Mouse (Mus musculus) layer of hippocampus, postnatal 36 days (tissue): ENCODE measurements around the gene Gng10. TPM values are rescaled to one million over a fixed set of nuclear protein-coding genes. Genes with fewer than 3 reads are reported as not detected.

Experiments
- DNase-seq, 2 experiments: peaks; one replicate each; pipeline ENCODE4 v3.0.0; 2022
- total RNA-seq, 2 experiments: library from RNA; stranded (reverse); gene quantifications; 2 replicates each; pipeline ENCODE4 v1.2.3; 2021

Gng10 gene
- total RNA-seq, result 100 to 1,000 TPM in 1 of 2 experiments, 10 to 100 TPM in 1; 95.6 to 105 TPM

DNA sequence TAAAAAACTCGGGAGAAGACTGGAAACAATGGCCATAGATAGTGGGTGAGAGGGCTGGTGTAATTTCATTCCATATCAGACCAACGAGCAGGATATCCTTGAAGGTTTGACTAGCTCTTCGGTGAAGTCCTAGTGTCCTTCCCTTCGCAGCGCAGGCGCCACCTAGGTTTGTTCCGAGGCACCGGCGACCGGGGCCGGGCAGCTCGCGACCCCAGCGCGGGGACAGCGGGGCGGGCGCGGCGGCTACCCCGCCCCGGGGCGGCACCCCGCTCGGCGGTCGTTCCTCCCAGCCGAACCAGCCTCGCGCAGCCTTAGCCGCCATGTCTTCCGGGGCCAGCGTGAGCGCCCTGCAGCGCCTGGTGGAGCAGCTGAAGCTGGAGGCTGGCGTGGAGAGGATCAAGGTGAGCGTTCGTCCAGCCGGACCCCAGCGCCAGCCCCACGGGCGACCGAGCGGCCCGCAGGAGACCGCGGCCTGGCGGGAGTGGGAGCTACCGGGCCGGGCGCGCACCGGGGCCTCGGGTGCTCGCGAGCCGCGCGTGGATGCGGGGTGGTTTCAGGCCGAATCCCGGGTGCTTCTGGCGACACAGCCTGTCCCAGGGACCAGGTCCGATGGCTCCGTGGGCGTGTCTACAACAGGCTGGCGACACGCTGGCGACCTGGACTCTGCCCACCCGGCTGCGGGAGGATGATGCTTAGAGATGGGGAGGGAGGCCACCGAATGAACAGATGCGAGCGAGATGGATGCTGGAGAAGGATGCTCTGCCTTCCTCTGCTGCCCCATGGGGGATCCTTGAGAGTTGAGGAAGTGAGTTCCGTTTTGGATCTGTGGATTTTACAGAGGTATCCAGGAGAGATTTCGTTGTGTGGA is at the start of gene Gng10:
Gene Gng10 (plus strand): TSS at position 171 of the 868 bp plus-strand sequence.
- peak; percentile 75 for DNase-seq

DNA sequence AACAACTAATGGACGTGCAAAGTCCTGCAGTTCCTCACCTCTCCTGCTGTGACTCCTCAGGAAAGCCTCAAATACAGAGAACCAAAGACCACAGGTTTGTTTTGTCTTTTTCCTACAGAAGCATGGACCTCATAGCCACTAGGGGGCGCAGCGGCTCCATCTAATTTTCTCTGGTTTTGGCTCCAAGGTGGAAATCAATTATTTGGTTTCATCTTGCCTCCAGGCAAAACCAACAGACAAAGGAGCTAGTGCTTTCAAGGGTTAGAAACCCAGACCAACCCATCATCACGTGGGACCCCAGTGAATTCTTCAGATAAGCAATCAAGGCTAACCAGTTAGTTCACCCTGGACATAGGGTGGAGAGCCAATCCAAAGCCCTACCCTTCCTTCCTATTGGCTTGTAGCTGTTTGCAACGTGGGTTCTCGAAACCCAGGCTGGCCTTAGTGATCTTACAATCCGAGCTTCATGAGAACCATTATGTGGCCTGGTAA is 49.7 kb upstream of the Gng10 start:
- DNase-seq, result peak; percentile 74 to 78

DNA sequence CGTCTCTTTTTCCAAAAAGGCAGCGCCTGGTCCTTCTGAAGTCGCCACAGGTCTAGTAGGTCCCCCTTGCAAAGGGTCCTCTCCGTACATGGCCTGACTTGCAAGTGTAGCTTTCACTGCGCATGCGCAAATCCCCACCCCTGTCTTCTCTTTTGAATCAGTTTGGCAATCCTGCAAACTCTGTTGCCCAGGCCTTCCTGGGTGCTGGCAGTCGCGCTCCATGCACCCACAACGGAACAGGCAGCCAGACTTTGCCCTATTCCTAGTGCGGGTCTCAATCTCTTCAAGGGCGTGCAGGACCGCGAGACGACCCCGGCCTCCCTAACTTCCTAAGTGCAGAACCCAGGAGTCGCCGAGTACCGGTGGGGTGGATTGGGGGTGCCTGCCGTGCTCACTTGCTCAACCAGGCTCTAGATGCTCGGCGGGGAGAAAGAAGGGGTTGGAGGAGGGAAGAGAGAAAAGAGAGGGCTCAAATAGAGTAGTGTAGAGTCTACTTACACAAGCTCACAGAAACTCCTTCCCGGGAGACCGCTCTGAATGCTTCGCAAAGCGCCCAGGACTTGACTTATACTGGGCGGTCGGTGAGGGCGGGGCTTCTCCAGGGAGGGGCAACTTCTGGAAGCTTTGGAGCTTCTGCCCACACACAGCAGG is 48.2 kb upstream of the Gng10 start, which contains the start of gene Ptgr1:
Gene Ptgr1 (minus strand): TSS at position 580 of the 651 bp plus-strand sequence.
- peak; percentile 77 to 81 for DNase-seq

DNA sequence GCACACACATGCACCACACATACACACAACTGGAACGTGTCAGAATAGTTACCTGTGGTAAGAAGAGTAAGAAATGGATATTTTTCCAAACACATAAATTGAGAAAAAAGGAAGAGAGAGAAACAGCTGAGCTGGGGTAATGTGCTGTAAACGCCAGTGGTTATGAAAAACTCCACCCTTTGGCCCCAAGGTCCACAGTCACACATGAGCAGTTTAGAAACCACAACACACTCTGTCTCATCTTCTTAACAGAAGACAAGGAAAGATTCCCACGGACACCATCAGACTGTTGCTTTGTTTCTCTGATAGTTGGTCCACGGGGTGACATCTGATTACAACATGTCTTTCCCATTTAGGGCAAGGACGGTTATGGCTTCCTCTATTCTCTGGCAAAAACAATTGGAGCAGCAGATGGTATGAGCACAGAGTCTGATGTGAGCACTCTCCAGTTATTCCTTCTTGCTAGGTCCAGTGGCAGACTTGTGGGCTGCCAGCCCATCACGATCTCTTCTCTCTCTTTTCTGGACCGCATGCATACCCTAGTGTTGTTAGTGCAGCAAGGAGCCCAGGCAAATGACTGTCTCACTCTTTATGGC is 45.5 kb upstream of the Gng10 start:
- no peak for DNase-seq

DNA sequence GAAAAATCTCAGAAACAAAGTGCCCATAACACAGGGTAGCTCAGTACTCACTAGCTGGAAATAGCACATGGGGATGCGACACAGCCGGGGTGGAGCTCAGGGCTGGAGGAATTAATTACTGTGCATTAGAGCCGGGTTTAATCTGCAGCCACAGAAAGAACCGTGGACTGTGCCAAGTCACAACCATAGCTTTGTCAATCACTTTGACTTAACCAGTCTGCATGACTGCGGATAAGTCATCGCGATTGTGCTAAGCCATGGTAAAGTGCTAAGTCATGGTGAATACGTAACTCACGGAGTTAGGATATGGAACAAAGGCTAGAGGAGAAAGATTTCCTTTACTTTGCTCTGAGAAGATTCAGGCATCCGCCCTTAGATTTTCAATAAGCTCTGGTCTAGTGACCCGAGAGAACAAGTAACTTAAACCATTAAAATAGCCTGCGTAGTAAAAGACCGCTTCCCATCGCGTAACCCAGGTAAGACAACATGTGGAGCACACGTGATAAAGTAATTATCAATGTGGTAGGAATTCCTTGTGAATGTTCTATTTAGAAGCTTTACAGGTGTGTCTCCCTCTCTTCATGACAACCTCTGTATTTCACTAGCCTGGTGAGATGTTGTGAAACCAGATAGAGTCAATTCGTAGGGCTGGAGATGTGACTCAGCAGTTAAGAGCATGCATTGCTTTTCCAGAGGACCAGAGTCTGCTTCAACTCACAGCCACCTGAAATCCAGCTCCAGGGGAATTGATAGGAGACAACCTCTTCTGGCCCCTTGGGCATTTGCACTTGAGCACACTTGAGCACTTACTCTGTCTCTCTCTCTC is 44.1 kb upstream of the Gng10 start:
- DNase-seq, result no peak

DNA sequence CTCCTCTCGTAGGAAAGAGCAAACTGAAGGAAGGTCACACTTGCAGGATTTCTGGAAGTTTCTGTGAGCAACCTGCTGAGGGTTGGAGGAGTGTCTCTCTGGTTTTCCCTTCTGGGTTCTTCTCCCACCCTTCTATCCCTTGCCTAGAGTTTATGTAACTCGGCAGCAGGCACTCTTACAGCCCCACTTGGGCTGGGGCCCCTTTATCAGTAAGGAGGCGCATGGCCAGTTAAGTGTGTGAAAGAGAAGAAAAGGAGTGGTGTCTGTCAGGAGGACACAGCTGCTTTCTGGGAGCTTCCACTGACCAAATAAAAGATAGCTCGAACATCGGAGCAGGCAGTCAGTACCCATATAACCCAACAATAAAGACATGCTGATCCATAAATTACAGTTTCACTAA is 42.7 kb upstream of the Gng10 start:
- no peak for DNase-seq

DNA sequence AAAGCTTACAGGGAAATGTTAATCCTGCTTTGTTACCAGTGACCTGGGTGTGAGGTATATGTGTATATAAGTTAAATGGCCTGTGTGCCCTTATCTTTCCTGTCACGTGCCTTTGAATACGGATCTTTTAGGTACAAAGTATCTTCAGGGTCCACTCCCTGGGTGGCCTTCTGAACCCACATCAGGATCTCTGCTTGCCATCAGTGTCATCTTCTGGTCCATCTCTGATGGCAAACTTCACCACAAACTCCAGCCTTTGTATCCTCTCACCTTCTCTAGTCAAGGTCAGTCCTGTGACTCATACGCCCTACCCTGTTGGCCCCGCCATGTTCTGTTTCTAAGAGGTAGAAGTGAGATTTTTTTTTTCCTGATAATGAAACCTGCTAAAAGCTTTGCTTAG is 40.1 kb upstream of the Gng10 start, which contains the start of gene Dnajc25:
Gene Dnajc25 (plus strand): TSS at position 301 of the 400 bp plus-strand sequence.
- no peak for DNase-seq

DNA sequence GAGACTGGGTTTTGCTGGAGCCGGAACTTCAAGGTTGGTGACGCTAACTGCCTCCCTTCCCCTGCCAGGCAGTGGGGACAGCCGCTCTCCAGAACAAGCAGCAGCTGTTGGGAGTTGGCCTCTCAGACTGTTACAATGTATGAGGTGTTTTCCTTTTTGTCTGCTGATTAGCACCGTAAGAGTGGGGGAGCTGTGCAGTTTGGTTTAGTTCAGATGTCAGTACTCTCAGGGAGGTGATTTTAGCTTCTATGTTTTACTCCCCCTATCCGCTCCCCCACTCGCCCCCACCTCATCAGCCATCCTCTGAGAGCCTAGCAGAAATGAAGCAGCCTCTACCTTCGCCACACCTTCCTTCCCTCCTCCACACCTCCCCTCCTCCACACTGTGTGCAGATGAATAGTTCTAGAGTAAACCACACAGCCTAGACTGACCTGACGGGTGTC is 39.6 kb upstream of the Gng10 start:
- no peak for DNase-seq

DNA sequence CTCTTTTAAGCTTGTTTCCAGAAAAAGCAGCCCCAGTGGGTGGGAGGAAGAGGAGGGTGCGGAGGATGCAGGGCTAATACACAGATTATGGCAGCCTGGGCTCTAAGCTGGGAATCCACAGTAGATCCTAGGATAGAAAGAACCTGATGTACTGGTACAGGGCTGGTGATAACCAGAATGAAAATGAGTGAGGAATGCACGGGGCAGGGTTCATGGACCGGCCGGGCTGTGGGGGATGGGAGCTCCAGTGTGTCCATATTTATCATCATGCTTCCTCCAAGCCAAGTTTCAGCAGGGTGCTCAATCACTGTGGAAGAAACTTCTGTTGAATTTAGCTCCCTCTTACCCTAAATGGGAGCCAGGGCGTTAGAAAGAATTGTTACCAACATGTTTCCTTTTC is 37.8 kb upstream of the Gng10 start:
- DNase-seq, result no peak

DNA sequence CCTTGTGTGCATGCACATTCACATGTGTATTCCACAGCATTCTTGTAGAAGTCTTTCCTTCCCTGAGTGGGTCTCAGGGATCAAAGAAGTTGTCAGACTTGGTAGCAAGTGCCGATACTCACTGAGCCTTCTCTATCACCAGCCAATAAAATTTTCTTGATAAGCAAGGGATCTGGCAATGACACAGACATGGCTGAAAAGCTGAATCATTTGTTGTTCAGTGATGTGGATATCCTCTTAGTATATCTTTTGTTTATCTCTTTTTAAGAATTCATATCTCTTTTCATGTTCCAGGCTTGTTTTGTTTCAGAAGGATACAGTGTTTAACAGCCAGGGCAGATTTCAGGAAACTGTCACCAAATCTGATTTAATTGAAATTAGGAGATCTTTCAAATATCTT is 36.2 kb upstream of the Gng10 start:
- DNase-seq, result no peak

DNA sequence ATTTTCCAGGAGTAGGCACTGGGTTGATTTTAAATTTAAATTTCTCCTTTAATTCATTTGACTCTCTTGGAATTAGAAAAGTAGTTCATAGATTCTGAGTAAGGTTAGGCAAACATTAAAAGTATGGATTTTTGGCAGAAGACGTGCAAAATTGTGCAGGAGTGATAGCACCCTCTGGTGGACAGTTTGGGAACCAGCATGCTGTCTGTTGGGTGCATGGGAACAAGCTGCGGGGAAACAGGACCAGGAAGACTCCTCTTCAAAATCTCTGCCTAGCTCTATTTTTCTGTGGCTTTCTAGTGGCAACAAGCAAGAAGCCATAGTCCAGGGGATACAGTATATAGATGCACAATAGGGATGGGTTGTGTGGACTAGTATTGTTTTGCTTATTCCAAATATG is 35.2 kb upstream of the Gng10 start:
- DNase-seq, result peak; percentile 68 to 71

DNA sequence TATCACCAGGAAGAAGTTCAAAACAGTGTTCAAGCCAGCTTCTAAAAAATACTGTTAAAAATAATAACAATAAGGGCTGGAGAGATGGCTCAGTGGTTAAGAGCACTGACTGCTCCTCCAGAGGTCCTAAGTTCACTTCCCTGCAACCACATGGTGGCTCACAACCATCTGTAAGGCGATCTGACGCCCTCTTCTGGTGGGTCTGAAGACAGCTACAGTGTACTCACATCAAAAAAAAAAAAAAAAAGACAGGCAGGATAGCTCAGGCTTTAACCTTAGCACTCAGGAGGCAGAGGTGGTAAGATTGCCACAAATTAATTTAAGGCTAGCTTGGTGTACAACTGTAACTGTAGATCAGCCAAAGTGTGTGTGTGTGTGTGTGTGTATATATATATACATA is 34.3 kb upstream of the Gng10 start:
- DNase-seq, result no peak

DNA sequence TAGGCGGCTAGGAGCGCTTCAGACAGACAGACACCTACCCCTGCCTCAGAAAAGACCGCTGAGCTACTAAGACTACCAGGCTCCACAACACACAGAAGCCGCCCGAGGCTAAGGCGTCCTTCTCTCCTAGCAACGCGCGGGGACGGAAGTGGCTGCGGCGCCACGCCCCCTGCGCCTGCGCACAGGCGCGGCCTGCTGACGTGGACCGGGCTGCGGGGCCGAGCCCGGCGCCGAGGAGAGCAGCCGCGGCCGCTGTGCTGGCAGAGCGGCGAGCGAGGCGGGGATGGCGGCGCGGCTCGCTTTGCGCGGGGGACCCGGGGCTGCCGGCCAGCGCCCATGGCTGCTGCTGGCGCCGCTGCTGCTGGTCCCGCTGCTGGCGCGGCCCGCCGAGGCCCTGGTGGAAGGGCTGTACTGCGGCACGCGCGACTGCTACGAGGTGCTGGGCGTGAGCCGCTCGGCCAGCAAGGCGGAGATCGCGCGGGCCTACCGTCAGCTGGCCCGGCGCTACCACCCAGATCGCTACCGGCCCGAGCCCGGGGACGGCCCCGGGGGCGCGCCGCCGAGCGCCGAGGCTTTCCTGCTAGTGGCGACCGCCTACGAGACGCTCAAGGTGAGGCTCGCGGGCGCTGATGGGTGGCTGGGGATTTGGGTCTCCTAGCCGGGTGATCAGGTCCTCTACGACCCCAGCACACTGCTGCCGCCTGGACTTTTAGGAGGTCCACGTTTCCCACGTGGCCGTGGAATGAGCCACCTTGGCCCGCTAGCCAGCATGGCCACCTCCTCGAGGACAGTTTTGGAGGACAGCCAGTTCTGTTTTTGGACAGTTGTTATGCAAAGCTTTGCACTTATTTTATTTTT is 31.7 kb upstream of the Gng10 start, which contains the start of gene Gm20503:
Gene Gm20503 (plus strand): TSS at position 263 of the 858 bp plus-strand sequence.
- DNase-seq, result peak; percentile 91 to 92

DNA sequence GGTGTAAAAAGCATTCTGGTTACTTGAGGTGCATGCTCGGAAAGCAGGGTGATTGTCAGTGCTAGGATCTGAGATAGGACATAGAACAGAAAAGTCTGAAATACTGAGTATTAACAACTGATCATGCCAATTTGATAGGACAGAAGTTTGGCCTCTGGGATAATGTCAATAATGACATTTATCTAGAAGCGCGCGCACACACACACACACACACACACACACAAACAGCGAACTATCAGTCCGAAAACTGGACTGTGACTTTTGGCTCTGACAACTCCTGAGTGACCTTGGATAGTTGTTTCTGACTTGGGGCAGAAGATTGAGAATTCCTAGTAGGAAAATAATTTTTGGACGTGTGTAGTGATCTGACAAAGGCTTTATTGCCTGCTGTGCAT is 31.1 kb upstream of the Gng10 start:
- no peak for DNase-seq

DNA sequence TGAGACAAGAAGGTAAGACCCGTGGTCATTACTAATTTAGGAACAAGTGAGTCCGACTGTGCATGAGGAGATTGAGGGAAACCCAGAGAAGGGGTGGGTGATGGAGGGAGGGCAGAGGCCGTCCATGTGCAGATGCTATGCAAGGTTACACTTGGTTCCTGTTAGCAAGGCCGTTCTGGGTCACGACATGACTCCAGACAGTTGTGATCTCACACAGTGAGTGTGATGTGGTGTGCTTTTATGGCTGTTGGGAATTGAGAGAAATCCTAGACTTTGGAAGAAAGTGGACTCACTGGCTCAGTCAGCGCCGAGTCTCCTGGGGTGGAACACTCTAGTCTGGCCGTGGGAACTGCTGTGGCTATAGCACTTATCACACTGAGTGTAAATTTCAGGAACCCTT is 28.7 kb upstream of the Gng10 start:
- no peak for DNase-seq

DNA sequence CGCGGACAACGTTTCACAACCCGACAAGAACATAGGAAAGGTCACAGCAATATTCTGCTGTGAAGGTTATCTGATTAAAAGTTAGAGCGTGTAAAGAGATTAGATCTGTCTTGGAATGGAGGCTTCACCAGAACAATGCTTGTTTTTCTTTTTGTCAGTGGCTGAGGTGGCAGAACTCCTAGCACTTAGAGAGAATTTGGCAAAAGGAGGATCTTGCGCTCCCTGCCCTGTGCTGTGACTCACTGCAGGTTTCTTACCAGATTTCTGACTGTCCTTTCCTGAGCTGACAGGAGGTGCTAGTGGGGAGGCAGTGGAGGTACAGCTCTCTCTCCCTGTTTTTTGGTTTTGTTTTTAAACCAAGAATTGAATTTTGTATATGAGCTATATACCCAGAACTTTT is 27.9 kb upstream of the Gng10 start:
- DNase-seq, result no peak

DNA sequence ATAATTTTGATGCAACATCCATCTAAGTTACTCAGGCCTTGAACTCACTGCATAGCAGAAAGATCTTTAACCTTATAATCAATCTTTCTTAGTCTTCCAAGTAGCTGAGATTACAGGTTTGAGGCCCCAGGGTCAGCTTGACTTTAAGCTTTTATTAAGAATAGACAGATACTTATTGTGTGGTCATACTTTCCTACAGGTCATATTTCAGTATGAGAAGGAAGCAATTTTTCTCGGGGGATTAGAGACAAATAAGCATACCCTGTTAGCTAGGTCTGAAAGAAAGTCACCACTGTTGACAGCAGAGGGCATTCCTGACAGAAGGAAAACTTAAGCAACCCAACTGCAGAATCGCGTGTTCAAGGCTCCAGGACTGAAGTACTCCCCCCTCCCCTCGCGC is 26.9 kb upstream of the Gng10 start:
- DNase-seq, result no peak

DNA sequence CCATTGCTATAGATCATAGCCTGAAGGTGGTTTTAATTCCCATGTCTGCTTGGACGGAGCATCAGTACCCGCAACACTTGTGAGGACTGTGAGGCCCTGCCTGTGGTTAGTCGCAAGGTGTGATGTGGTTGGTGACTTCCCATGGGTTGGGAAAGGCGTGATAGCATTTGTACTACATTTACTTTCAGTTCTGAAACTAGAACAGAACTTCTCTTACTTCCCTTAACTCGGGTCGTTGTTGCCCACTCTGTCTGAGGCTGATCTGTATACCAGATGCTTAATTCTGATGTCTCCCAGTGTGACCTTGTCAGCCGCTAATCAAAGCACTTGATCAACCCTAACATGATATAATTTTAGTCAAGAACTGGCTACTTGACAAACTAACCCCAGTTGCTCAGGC is 25.7 kb upstream of the Gng10 start:
- no peak for DNase-seq

DNA sequence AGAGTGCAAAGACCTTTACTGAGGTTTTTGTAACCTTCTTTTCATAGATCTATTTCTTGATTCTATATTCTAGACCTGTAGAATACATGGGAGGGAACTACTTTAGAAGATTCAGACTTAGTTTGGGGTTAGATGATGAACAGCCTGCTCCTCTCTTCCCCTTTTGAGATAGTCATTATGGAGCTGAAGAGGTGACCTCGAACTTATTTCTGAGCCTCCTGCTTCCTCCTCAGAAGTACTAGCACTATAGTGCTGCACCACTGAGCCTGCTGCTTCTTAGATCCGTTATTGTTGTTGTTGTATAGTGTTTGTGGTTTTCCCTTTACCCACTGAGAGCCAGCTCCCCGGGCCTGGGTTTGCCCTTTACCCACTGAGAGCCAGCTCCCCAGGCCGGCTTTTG is 25.2 kb upstream of the Gng10 start:
- no peak for DNase-seq

DNA sequence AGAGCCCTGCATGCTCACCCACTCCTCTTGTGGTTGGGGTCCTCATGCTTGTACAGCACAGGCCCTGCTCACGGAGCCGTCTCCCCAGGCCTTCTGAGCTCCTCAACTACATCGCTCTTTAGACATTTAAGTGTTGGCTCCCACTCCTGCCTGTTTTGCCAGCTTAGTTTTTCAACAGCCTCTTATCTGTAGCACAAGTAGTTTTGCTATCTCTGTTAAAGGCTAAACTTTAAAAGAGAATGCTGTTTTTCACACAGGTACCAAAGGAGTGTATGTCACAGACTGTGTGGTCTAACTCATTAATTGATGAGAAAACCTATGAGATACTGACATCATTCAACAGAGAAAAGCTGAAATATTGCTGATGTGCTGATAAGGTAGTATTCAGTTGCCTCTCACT is 23.4 kb upstream of the Gng10 start:
- DNase-seq, result no peak

DNA sequence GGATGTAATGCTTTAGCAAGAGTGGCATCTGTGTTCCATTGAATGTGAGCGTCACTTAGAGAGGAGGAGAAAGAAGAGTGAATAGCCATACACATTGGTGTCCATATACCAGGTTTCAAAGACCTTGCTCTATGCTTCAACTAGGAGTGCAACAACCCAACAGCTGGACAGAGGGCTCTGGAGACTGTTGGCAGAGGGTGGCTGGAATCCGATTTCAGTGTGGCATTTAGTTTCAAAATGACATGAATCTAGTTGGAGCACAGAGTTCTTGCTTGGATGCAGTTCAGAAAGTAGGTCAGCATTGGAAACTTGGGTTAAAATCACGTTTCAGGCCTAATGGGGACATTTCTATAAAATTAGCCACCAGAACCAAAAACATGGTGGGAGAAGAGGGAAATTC is 19.7 kb upstream of the Gng10 start:
- DNase-seq, result no peak
